Mouse (Mus musculus) embryonic facial prominence, embryonic 10.5 days (tissue): ENCODE results near the gene Sprr2a2. TPM values are rescaled to one million over a fixed set of nuclear protein-coding genes. Genes with fewer than 3 reads are reported as not detected.
"Not testable (repeated sequence)": the region's sequence is repeated elsewhere in the genome, so short reads cannot be mapped to it uniquely, and the experiment has no call there.

Source experiments
- DNase-seq: peaks from one replicate; pipeline ENCODE4 v3.0.0-alpha.2; 2017; ENCODE audit warnings: low spot score
- H3K27ac ChIP-seq: fragments of 300-500 bp; sonication (generic); replicated peaks from 2 replicates; pipeline ENCODE4 v1.5.1; 2016; ENCODE audit warnings: mild to moderate bottlenecking
- H3K27me3 ChIP-seq: fragments of 300-500 bp; sonication (generic); replicated peaks from 2 replicates; pipeline ENCODE4 v1.6.1; 2016; ENCODE audit warnings: low read depth, mild to moderate bottlenecking; ENCODE audit not compliant: poor library complexity, severe bottlenecking
- H3K36me3 ChIP-seq: fragments of 300-500 bp; sonication (generic); replicated peaks from 2 replicates; pipeline ENCODE4 v1.6.1; 2016; ENCODE audit warnings: mild to moderate bottlenecking, moderate library complexity
- H3K4me1 ChIP-seq: fragments of 300-500 bp; sonication (generic); 2 replicates; pipeline ENCODE4 v1.6.1; 2016
- H3K4me3 ChIP-seq: fragments of 300-500 bp; sonication (generic); 2 replicates; pipeline ENCODE4 v1.5.1; 2016; ENCODE audit warnings: mild to moderate bottlenecking, moderate library complexity
- H3K9me3 ChIP-seq: fragments of 300-500 bp; sonication (generic); 2 replicates; pipeline ENCODE4 v1.6.1; 2016; ENCODE audit warnings: mild to moderate bottlenecking
- WGBS: fragments of 180-500 bp; shearing (Covaris S2); methylation state at CpG from one replicate; pipeline ENCODE4 v1.1.7; 2016; 5-methylcytosine and 5-hydroxymethylcytosine counted together
- polyA plus RNA-seq: library from polyadenylated mRNA; unstranded; fragments of >200 nt; fragmentation: Nextera tagmentation; extraction: Ambion mirVana; gene quantifications from 2 replicates; pipeline ENCODE4 v1.2.1, GENCODE M21; 2016

The Sprr2a2 gene
- polyA plus RNA-seq, 1 experiment from 2014 or later: not detected

GRCm38 (mm10) chr3:92244833-92245232, 29.1 kb downstream of the Sprr2a2 start:
- not testable (repeated sequence) for H3K36me3 ChIP-seq, H3K27ac ChIP-seq, DNase-seq, H3K27me3 ChIP-seq, H3K4me3 ChIP-seq, H3K9me3 ChIP-seq, H3K4me1 ChIP-seq

- not testable (repeated sequence) for H3K36me3 ChIP-seq, H3K27me3 ChIP-seq, H3K4me3 ChIP-seq, DNase-seq, H3K9me3 ChIP-seq, H3K27ac ChIP-seq, H3K4me1 ChIP-seq
- WGBS: no CpG with 5 or more reads among the region's 10 CpGs
Measured at GRCm38 (mm10) chr3:92246245-92246644, 30.5 kb downstream of the Sprr2a2 start.

GRCm38 (mm10) chr3:92248494-92248893, 32.8 kb downstream of the Sprr2a2 start:
- H3K36me3 ChIP-seq, H3K27ac ChIP-seq, H3K9me3 ChIP-seq, H3K4me1 ChIP-seq, DNase-seq, H3K4me3 ChIP-seq, H3K27me3 ChIP-seq: not testable (repeated sequence)

- not testable (repeated sequence) for H3K27ac ChIP-seq, H3K4me3 ChIP-seq, H3K9me3 ChIP-seq, H3K4me1 ChIP-seq, H3K27me3 ChIP-seq, DNase-seq, H3K36me3 ChIP-seq
- WGBS: 95% methylated on average over 2 of the region's 2 CpGs
Measured at GRCm38 (mm10) chr3:92250450-92250849, 34.7 kb downstream of the Sprr2a2 start.

GRCm38 (mm10) chr3:92253860-92254259, 38.1 kb downstream of the Sprr2a2 start:
- no CpG with 5 or more reads among the region's 8 CpGs for WGBS
- H3K9me3 ChIP-seq, H3K27me3 ChIP-seq, H3K36me3 ChIP-seq, DNase-seq, H3K27ac ChIP-seq, H3K4me1 ChIP-seq, H3K4me3 ChIP-seq: not testable (repeated sequence)

- not testable (repeated sequence) for H3K27ac ChIP-seq, H3K4me3 ChIP-seq, H3K36me3 ChIP-seq, H3K9me3 ChIP-seq, H3K4me1 ChIP-seq, H3K27me3 ChIP-seq, DNase-seq
Measured at GRCm38 (mm10) chr3:92258526-92258925, 42.8 kb downstream of the Sprr2a2 start.

GRCm38 (mm10) chr3:92263462-92263861, 47.7 kb downstream of the Sprr2a2 start:
- H3K27ac ChIP-seq: not testable (repeated sequence)

GRCm38 (mm10) chr3:92271414-92271985, 55.8 kb downstream of the Sprr2a2 start:
- not testable (repeated sequence) for H3K36me3 ChIP-seq, H3K9me3 ChIP-seq, H3K27me3 ChIP-seq, H3K4me1 ChIP-seq, DNase-seq, H3K27ac ChIP-seq, H3K4me3 ChIP-seq
- no CpG with 5 or more reads among the region's 4 CpGs for WGBS

More at GRCm38 (mm10) chr3:92263462-92263861, 47.7 kb downstream of the Sprr2a2 start:
- H3K36me3 ChIP-seq, H3K4me3 ChIP-seq, DNase-seq, H3K4me1 ChIP-seq, H3K9me3 ChIP-seq, H3K27me3 ChIP-seq: not testable (repeated sequence)
- WGBS: no CpG with 5 or more reads among the region's 2 CpGs

- H3K4me1 ChIP-seq, DNase-seq, H3K36me3 ChIP-seq, H3K27me3 ChIP-seq, H3K4me3 ChIP-seq, H3K9me3 ChIP-seq, H3K27ac ChIP-seq: not testable (repeated sequence)
Measured at GRCm38 (mm10) chr3:92273504-92273903, 57.8 kb downstream of the Sprr2a2 start.

- H3K4me3 ChIP-seq, H3K27me3 ChIP-seq, H3K27ac ChIP-seq, H3K9me3 ChIP-seq, H3K4me1 ChIP-seq, H3K36me3 ChIP-seq, DNase-seq: not testable (repeated sequence)
- no CpG with 5 or more reads among the region's 1 CpGs for WGBS
Measured at GRCm38 (mm10) chr3:92274018-92274417, 58.3 kb downstream of the Sprr2a2 start.

- not testable (repeated sequence) for H3K4me1 ChIP-seq, H3K27ac ChIP-seq, H3K4me3 ChIP-seq, DNase-seq, H3K36me3 ChIP-seq, H3K9me3 ChIP-seq, H3K27me3 ChIP-seq
Measured at GRCm38 (mm10) chr3:92279663-92280062, 63.9 kb downstream of the Sprr2a2 start.

GRCm38 (mm10) chr3:92280963-92281606, 65.4 kb downstream of the Sprr2a2 start:
- not testable (repeated sequence) for H3K4me3 ChIP-seq

GRCm38 (mm10) chr3:92285101-92285500, 69.4 kb downstream of the Sprr2a2 start, which contains the start of gene Sprr2a3:
Gene Sprr2a3, plus strand, starts transcription at chr3:92285417.
- not testable (repeated sequence) for DNase-seq, H3K27me3 ChIP-seq, H3K27ac ChIP-seq, H3K36me3 ChIP-seq, H3K4me1 ChIP-seq, H3K4me3 ChIP-seq, H3K9me3 ChIP-seq
- WGBS: 95% methylated on average over 1 of the region's 1 CpGs

More at GRCm38 (mm10) chr3:92280963-92281606, 65.4 kb downstream of the Sprr2a2 start:
- not testable (repeated sequence) for H3K27ac ChIP-seq, H3K36me3 ChIP-seq, H3K27me3 ChIP-seq, DNase-seq, H3K9me3 ChIP-seq, H3K4me1 ChIP-seq
- 86% methylated on average over 5 of the region's 12 CpGs for WGBS
